Mouse (Mus musculus): Measurements from ENCODE around the gene Olfr361.
"Not testable (repeated sequence)": the region's sequence is repeated elsewhere in the genome, so short reads cannot be mapped to it uniquely, and the experiment has no call there.

The Olfr361 gene

DNA sequence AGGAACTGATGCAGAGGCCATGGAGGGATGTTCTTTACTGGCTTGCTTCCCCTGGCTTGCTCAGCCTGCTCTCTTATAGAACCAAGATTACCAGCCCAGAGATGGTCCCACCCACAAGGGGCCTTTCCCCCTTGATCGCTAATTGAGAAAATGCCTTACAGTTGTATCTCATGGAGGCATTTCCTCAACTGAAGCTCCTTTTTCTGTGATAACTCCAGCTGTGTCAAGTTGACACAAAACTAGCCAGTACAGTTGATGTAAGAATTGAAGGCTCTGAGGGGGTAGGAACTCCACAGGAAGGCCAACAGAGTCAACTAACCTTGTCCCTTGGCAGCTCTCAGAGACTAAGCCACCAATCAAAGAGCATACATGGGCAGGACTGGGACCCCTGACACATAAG lies at the start of gene Olfr361:
Gene Olfr361, minus strand, starts transcription at position 101 of the 400 bp plus-strand sequence.
- not testable (repeated sequence) for DNase-seq (ENCODE audit: low spot score)

DNA sequence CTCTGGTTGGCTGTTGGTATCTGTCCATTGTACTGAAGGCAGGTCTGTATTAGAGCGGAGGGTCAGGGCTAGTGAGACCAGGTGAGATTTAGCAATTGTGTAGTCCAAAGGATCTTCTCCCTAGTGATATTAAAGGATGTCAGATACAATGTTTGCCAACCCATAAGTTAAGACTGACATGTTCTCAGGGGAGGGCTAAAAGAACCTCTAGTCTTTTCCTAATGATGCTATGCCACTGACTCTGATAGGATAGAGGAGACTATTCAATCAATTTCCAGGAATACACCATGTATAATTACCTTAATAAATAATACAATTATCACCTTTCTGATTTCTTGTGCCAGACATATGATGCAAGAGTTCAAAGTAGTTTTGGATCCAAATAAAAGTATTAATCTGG lies 28.7 kb upstream of the Olfr361 start, which contains the start of gene Olfr362:
Gene Olfr362, minus strand, starts transcription at position 101 of the 400 bp plus-strand sequence.
- DNase-seq (ENCODE audit: low spot score): no peak

DNA sequence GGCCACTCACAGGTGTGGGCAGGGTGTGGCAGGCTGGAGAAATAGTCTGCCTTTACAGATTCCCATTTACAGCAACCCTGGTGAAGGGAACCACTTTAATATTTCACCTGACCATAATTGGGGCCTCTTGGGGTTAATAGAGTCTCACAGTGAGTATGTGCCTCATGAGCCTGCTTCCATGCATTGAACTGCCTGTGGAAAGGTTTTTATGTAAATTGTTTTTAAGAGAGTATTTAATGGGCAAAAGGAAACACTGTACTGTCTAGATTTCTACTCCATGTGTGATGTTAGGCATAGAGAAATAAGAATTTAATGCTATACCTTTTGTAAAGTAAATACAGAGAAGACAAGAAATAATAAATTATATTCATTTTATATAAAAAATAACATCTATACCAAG lies 23.6 kb downstream of the Olfr361 start, which contains the start of gene Olfr360:
Gene Olfr360, plus strand, starts transcription at position 301 of the 400 bp plus-strand sequence.
- no peak for DNase-seq (ENCODE audit: low spot score)

Measured in layer of hippocampus, adult 9-10 months (tissue).